Mouse (Mus musculus): ENCODE results near the gene Mga. TPM values are rescaled to one million over a fixed set of nuclear protein-coding genes. Genes with fewer than 3 reads are reported as not detected.

Gene Mga
- total RNA-seq, 2 experiments from 2014 or later: 44.6 to 58.2 TPM

- DNase-seq: no peak
- intact Hi-C loops (cut with DNase I): no loop called here
Measured at GRCm38 (mm10) chr2:120013831-120014486, 116.9 kb downstream of the Mga start.

- no peak for DNase-seq
- intact Hi-C loops (cut with DNase I): no loop called here
Measured at GRCm38 (mm10) chr2:120015882-120016281, 118.9 kb downstream of the Mga start.

GRCm38 (mm10) chr2:120017599-120017998 lies 120.6 kb downstream of the Mga start:
- DNase-seq: no peak
- intact Hi-C loops (cut with DNase I): no loop called here

Small RNA genes within 50 kb of the gene (microRNA-seq; reads per million reads assigned to microRNA genes)
- 0 to 0.12 reads per million in 2 experiments for gene Mir7665

Other genes starting within 250 kb of the Mga start
- gene Ndufaf1, start 234.4 kb upstream of the Mga start, total RNA-seq (2021): 10 to 100 TPM; 59.2 to 64.1 TPM
- gene Rtf1, start 222.2 kb upstream of the Mga start, total RNA-seq (2021): 10 to 100 TPM; 22.6 to 23.5 TPM
- gene Itpka, start 154.9 kb upstream of the Mga start, total RNA-seq (2021): 1 to 10 TPM in 1 of 2 experiments, under 1 TPM in 1; 0.41 to 1.1 TPM
- gene Ltk, start 136.8 kb upstream of the Mga start, total RNA-seq (2021): not detected
- gene Rpap1, start 109.7 kb upstream of the Mga start, total RNA-seq (2021): 10 to 100 TPM; 13.2 to 13.3 TPM
- gene Tyro3, start 99.5 kb upstream of the Mga start, total RNA-seq (2021): 1 to 10 TPM; 2.1 to 4.5 TPM
- 10 to 100 TPM; 11.0 to 12.2 TPM for gene Mapkbp1, start 75.5 kb downstream of the Mga start, total RNA-seq (2021)
- gene Jmjd7, start 130.3 kb downstream of the Mga start, total RNA-seq (2021): 1 to 10 TPM; 7.5 to 8.8 TPM
- 1 to 10 TPM; 1.1 to 2.1 TPM for gene Gm28042, start 130.3 kb downstream of the Mga start, total RNA-seq (2021)
- gene Pla2g4b, start 136.2 kb downstream of the Mga start, total RNA-seq (2021): 1 to 10 TPM; 1.9 to 2.5 TPM

All from heart, postnatal 14 days (tissue).